Mouse (Mus musculus) hindlimb bud, embryonic 11.5 days (tissue): ENCODE measurements around the gene Rspry1.

Source experiments
- DNase-seq: peaks from one replicate; pipeline ENCODE4 v3.0.0-alpha.2; 2012; ENCODE audit warnings: low read depth, low spot score; ENCODE audit errors: extremely low spot score

Rspry1 gene

DNA sequence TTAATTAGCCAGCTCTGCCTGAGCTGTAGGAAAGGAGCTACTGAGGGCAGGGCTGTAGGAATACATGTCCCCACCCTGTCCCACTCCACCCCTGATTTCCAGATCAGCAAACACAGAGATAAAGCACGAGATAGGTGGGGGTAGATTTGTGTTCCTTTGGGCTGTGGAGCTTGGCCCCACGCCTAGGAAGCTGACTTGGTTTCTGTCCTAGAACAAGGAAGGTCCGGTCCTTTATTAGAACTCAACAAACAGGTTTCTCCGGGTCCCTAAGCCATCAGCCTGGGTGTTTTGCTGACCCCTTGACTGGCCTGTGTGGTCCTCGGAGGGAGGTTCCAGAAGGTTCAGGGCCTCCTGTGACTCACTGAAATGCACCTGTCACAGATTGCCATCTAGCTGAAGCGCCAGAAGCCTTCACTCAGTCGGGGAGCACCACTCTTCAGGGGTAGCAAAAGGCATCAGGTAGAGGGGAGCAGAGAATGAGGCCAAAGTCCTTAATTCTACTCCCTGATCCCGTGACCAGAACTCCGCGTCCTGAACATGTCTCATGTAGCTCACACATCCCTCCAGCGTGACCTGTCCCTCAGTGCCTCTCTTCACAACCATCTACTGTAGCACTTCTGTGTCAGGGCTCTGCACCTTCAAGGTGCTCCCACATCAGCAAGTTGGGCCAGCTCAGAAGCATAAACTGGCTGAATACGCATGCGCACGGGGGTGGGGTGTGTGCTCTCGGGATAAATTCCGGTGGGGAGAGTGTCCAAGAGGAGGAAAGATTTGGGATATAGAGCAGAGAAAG is 81.2 kb downstream of the Rspry1 start:
- DNase-seq, result no peak

DNA sequence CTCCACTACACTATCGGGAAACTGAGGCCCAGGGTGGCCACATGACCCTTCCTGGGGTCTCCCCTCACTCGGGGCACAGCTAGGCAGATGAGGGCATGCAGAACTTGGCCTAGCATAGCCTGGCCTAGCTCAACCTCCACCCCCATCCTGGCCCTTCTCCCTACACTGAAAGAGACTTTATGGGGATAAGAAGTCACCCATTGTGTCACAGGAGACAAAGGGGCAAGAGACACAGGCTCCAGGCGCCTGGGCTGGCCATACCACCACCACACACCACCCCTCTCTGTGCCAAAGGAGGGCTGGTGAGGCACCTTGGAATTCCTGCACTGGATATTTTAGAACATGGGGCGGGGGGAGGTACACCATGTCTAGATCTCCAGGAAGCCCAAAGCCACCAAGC is 82.5 kb downstream of the Rspry1 start:
- no peak for DNase-seq

- DNase-seq, result no peak
These were observed 84.2 kb downstream of the Rspry1 start for GRCm38 (mm10) chr8:94685953-94686352.

GRCm38 (mm10) chr8:94694701-94695100 is 93.0 kb downstream of the Rspry1 start:
- no peak for DNase-seq

- no peak for DNase-seq
These were observed 93.7 kb downstream of the Rspry1 start for GRCm38 (mm10) chr8:94695341-94695993.

DNA sequence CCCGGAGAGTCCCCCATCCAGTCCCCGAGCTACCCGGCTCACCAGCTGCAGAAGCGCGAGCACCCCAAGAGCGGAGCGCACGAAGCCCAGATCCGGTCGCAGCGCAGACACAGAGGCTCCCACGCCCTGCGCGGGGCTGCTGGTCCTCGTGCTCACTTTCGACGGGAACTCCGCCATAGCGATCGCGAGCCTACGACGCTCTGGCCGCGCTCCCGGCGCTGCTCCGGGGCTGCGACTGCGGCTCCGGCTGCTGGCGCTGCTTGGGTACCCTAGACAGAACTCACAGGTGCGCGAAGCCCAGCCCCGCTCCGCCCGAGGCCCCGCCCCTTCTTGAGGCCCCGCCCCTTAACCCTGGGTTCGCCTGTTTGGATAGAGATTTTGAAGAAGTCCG is 94.3 kb downstream of the Rspry1 start, which contains the start of gene Pllp:
Pllp (minus strand) TSS at position 285 of the 391 bp plus-strand sequence.
- DNase-seq, result no peak

DNA sequence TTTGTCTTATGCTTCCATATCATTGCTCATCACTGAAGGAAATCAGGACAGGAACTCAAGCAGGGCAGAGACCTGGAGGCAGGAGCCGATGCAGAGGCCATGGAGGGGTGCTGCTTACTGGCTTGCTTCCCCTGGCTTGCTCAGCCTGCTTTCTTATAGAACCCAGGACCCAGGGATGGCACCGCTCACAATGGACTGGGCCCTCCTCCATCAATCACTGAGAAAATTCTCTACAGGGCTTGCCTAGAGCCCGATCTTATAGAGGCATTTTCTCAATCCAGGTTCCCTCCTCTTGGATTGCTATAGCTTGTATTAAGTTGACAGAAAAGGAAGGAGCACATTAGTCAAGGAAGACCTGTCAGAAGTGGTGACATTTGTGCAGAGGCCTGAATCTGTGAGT is 94.8 kb downstream of the Rspry1 start:
- DNase-seq, result no peak

- no peak for DNase-seq
These were observed 96.2 kb downstream of the Rspry1 start for GRCm38 (mm10) chr8:94697956-94698355.

GRCm38 (mm10) chr8:94699366-94699765 is 97.6 kb downstream of the Rspry1 start:
- DNase-seq, result no peak

DNA sequence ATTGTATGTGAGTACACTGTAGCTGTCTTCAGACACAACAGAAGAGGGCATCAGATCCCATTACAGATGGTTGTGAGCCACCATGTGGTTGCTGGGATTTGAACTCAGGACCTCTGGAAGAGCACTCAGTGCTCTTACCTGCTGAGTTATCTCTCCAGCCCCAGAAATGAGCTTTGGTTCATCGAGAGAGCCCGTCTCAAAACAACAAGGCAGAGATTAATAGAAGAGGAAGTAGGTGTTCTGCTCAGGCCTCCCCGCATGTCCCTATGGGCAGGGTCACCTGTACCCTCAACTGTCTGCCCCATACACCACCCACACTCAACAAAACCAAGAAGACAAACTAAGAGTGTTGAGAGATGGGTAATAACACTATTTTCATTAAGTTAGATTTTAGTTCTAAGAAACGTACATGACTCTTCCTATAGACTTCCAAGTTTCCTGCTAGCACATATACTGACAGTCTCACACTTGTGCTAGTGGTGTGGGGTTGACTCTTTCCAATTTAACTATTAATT is 98.7 kb downstream of the Rspry1 start:
- no peak for DNase-seq

DNA sequence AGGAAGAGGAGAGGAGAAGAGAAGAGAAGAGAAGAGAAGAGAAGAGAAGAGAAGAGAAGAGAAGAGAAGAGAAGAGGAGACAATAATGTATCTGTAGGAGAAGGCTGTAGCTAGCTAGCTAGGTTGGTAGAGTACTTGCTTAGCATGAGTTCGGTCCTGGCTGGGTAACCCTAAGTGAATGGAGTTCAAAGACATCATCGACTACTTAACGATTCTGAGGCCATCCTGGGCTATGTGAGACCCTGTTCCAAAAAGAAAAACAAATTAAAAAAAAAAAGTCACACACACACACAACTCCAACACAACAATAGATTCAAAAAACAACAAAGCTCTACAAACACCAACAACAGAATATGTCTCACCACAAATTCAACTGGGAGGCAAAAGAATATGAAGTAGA is 100.4 kb downstream of the Rspry1 start:
- DNase-seq, result no peak

- DNase-seq, result peak; percentile 52
These were observed 101.4 kb downstream of the Rspry1 start for GRCm38 (mm10) chr8:94702844-94703813.

GRCm38 (mm10) chr8:94703972-94704668 is 102.4 kb downstream of the Rspry1 start:
- peak; percentile 100 for DNase-seq

- DNase-seq, result no peak
These were observed 102.9 kb downstream of the Rspry1 start for GRCm38 (mm10) chr8:94704669-94704984.

- DNase-seq, result no peak
These were observed 104.0 kb downstream of the Rspry1 start for GRCm38 (mm10) chr8:94705581-94706245.

DNA sequence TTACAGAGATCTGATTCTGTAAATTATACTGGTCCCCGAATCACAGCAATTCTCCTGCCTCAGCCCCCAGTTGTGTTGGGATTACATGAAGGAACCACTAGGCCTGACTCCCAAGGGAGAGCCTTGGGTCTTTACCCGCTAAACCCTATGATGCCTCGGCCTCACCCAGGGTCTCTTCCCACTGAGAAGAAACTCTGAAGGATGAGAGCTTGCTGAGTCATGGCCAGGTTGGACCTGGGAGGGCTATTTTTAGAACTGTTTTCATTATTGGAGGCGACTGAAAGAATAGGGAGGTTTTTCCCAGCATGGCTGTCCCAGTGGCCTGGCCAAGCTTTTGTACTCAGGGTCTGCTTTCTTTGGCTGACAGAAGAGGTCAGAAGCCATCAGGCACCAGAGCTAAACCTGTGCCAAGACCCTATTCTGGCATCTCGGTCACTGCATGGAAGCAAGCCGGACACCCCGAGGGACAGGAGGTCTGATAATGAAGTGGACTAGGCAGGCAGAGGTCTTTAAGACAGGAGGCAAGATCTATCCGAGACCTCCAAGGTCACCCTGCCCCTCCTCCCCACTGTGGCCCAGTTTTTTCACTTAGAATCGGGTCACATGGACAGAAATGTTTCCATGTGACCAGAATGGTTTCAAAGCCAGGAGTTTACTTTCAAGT is 105.1 kb downstream of the Rspry1 start:
- DNase-seq, result no peak
